Mouse (Mus musculus) hindbrain, embryonic 11.5 days (tissue): ENCODE data around the gene Olfr1162. TPM values are rescaled to one million over a fixed set of nuclear protein-coding genes. Genes with fewer than 3 reads are reported as not detected.
"Not testable (repeated sequence)": the region's sequence is repeated elsewhere in the genome, so short reads cannot be mapped to it uniquely, and the experiment has no call there.

ENCODE experiments used
- ATAC-seq: fragments of 200-750 bp; cut with Nextera tagmentation; 2 replicates; pipeline ENCODE4 v1.8.0; 2017; ENCODE audit warnings: mild to moderate bottlenecking, moderate TSS enrichment, moderate library complexity; ENCODE audit not compliant: low FRiP score
- DNase-seq: peaks from one replicate; pipeline ENCODE4 v3.0.0-alpha.2; 2015; ENCODE audit warnings: low spot score
- H3K27ac ChIP-seq: fragments of 300-500 bp; sonication (generic); 2 replicates; pipeline ENCODE4 v1.5.1; 2014; ENCODE audit warnings: mild to moderate bottlenecking, low read depth, low read length
- H3K27me3 ChIP-seq: fragments of 300-500 bp; sonication (generic); 2 replicates; pipeline ENCODE4 v1.6.1; 2014; ENCODE audit warnings: mild to moderate bottlenecking, low read length, moderate library complexity, mixed read lengths; ENCODE audit not compliant: control insufficient read depth, insufficient read depth
- H3K36me3 ChIP-seq: fragments of 300-500 bp; sonication (generic); 2 replicates; pipeline ENCODE4 v1.6.1; 2014; ENCODE audit warnings: mild to moderate bottlenecking, low read length, moderate library complexity, mixed read lengths; ENCODE audit not compliant: control insufficient read depth, insufficient read depth
- H3K4me1 ChIP-seq: fragments of 300-500 bp; sonication (generic); replicated peaks from 2 replicates; pipeline ENCODE4 v1.6.1; 2014; ENCODE audit warnings: low read length, mixed read lengths; ENCODE audit not compliant: control insufficient read depth, insufficient read depth
- H3K4me2 ChIP-seq: fragments of 300-500 bp; sonication (generic); replicated peaks from 2 replicates; pipeline ENCODE4 v1.6.1; 2014; ENCODE audit warnings: mild to moderate bottlenecking, low read depth, low read length
- H3K4me3 ChIP-seq: fragments of 300-500 bp; sonication (generic); 2 replicates; pipeline ENCODE4 v1.5.1; 2014; ENCODE audit warnings: low read depth, low read length
- H3K9ac ChIP-seq: fragments of 300-500 bp; sonication (generic); 2 replicates; pipeline ENCODE4 v1.6.1; 2014; ENCODE audit warnings: low read depth, low read length
- H3K9me3 ChIP-seq: fragments of 300-500 bp; sonication (generic); 2 replicates; pipeline ENCODE4 v1.6.1; 2016; ENCODE audit warnings: low read length; ENCODE audit not compliant: control insufficient read depth
- WGBS: fragments of 180-500 bp; shearing (Covaris S2); extraction: QIAGEN DNeasy Blood & Tissue Kit; methylation state at CpG from one replicate; pipeline ENCODE4 v1.1.7; 2014; 5-methylcytosine and 5-hydroxymethylcytosine counted together
- polyA plus RNA-seq: library from polyadenylated mRNA; unstranded; fragments of >200 nt; fragmentation: Nextera tagmentation; extraction: Ambion mirVana; gene quantifications from 2 replicates; pipeline ENCODE4 v1.2.1, GENCODE M21; 2014

Gene Olfr1162
- not detected in 2 replicates for polyA plus RNA-seq

- no peak for DNase-seq
- no peak for ATAC-seq
- Histone ChIP-seq H3K9me3 (no peaks in the 10 kb centered on the region), H3K27ac (no peak within 1 kb of the TSS), H3K27me3 (no peaks in the 10 kb centered on the region), H3K4me3 (no peak within 1 kb of the TSS), H3K4me2 (no peak within 1 kb of the TSS), H3K9ac (no peak within 1 kb of the TSS), H3K36me3 (no peaks in the 10 kb centered on the region), H3K4me1 (no peaks in the 10 kb centered on the region)
- 84% methylated on average over 1 of the region's 1 CpGs for whole genome bisulfite sequencing
Measured at GRCm38 (mm10) chr2:88051029-88051428, at the start of gene Olfr1162. TSS of gene Olfr1162 (minus strand) at chr2:88051129.

- no peak within 1 kb of the TSS for H3K4me2 ChIP-seq
- H3K36me3 ChIP-seq, result no peaks in the 10 kb centered on the region
- no peaks in the 10 kb centered on the region for H3K27me3 ChIP-seq
- H3K4me1 ChIP-seq, result no peaks in the 10 kb centered on the region
- no peak within 1 kb of the TSS for H3K27ac ChIP-seq
- H3K9me3 ChIP-seq, result no peaks in the 10 kb centered on the region
- 76% methylated on average over 4 of the region's 4 CpGs for WGBS
- no peak for DNase-seq
- no peak within 1 kb of the TSS for H3K4me3 ChIP-seq
- H3K9ac ChIP-seq, result no peak within 1 kb of the TSS
- no peak for ATAC-seq
Measured at GRCm38 (mm10) chr2:88093866-88094265, 42.9 kb upstream of the Olfr1162 start, which contains the start of gene Olfr1164. TSS of gene Olfr1164 (minus strand) at chr2:88093966.

GRCm38 (mm10) chr2:88071730-88072129, 20.8 kb upstream of the Olfr1162 start, which contains the start of gene Olfr1163:
TSS of gene Olfr1163 (minus strand) at chr2:88071830.
- Histone ChIP-seq H3K9me3 (no peaks in the 10 kb centered on the region), H3K4me2 (no peak within 1 kb of the TSS)
- ATAC-seq, result no peak

GRCm38 (mm10) chr2:88063587-88063986, 12.7 kb upstream of the Olfr1162 start:
- Histone ChIP-seq H3K4me2 (no peak overlapping the region), H3K27ac (no peak overlapping the region), H3K4me1 (no peaks in the 10 kb centered on the region), H3K9me3 (no peaks in the 10 kb centered on the region), H3K4me3 (no peak overlapping the region), H3K36me3 (no peaks in the 10 kb centered on the region), H3K9ac (no peak overlapping the region), H3K27me3 (no peaks in the 10 kb centered on the region)
- DNase-seq, result no peak
- no peak for ATAC-seq
- WGBS, result 70% methylated on average over 2 of the region's 2 CpGs

More at GRCm38 (mm10) chr2:88071730-88072129, 20.8 kb upstream of the Olfr1162 start, which contains the start of gene Olfr1163:
- H3K36me3 ChIP-seq, result no peaks in the 10 kb centered on the region
- H3K4me1 ChIP-seq, result no peaks in the 10 kb centered on the region
- H3K9ac ChIP-seq, result no peak within 1 kb of the TSS
- DNase-seq, result no peak
- no peak within 1 kb of the TSS for H3K27ac ChIP-seq
- H3K27me3 ChIP-seq, result no peaks in the 10 kb centered on the region
- H3K4me3 ChIP-seq, result no peak within 1 kb of the TSS

- Histone ChIP-seq H3K27ac (no peak within 1 kb of the TSS), H3K4me2 (no peak within 1 kb of the TSS), H3K9me3 (no peaks in the 10 kb centered on the region), H3K4me3 (no peak within 1 kb of the TSS), H3K4me1 (no peaks in the 10 kb centered on the region), H3K9ac (no peak within 1 kb of the TSS), H3K36me3 (no peaks in the 10 kb centered on the region), H3K27me3 (no peaks in the 10 kb centered on the region)
- DNase-seq, result no peak
- no peak for ATAC-seq
Measured at GRCm38 (mm10) chr2:88037599-88037998, 13.3 kb downstream of the Olfr1162 start, which contains the start of gene Olfr73. TSS of gene Olfr73 (minus strand) at chr2:88037699.

GRCm38 (mm10) chr2:88022474-88022873, 28.5 kb downstream of the Olfr1162 start, which contains the start of gene Olfr1161:
TSS of gene Olfr1161 (plus strand) at chr2:88022774.
- H3K27ac ChIP-seq, H3K36me3 ChIP-seq, DNase-seq, H3K27me3 ChIP-seq, H3K4me3 ChIP-seq, ATAC-seq, H3K4me2 ChIP-seq, H3K9me3 ChIP-seq, H3K4me1 ChIP-seq, H3K9ac ChIP-seq: not testable (repeated sequence)
- WGBS, result 91% methylated on average over 1 of the region's 1 CpGs

- no peak for ATAC-seq
- H3K9ac ChIP-seq, result no peak within 1 kb of the TSS
- no peak for DNase-seq
- H3K4me1 ChIP-seq, result no peaks in the 10 kb centered on the region
- H3K36me3 ChIP-seq, result no peaks in the 10 kb centered on the region
- H3K4me3 ChIP-seq, result no peak within 1 kb of the TSS
- no peaks in the 10 kb centered on the region for H3K27me3 ChIP-seq
- H3K27ac ChIP-seq, result no peak within 1 kb of the TSS
- H3K9me3 ChIP-seq, result no peaks in the 10 kb centered on the region
- no peak within 1 kb of the TSS for H3K4me2 ChIP-seq
Measured at GRCm38 (mm10) chr2:88007515-88008318, 43.2 kb downstream of the Olfr1162 start, which contains the start of gene Olfr1160. TSS of gene Olfr1160 (minus strand) at chr2:88008268.
